Mouse (Mus musculus): ENCODE data around the gene Gbp7.

Gbp7 gene

DNA sequence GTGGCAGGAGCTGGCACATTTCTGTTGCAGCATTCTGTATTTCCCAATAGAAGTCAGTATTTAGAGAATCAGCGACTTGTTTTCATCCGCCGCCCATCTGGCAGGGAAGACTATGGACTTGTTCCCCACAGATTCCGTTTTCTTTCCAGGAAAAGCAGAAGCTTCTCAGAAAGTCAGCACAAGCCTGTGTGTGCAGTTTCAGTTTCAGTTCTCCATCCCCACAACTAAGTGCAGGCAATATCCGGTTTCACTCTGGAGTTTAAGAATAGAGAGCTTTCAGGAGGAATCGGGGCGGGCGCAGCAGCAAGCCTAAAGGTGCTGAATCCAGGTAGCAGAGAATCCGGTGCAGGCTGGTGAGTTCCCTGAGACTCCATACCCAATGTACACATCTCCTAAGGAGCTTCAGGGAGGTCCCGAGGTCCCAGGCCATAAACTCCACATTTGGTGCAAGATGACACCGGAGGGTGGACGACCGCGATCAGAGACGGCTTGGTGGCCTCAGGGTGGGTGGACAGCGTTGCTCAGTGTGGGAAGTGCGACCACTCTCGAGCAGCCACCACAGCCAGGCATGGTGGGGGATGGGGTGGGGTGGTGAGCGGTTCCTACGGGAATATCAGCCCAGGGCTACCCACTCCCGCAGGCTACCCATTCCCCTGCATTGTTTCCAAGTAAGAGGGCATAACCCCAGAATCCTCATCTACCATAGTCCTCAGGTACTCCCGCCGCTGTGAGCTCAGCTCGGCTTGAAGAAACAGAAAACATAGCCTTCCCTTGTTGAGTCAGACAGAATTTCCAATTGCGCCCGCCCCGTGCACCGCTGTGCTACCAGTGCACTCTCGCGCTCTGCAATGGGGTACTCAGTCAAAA lies at the start of gene Gbp7:
Gbp7 (plus strand) TSS at position 256 of the 867 bp plus-strand sequence.
- peak; percentile 3 to 21 for DNase-seq

GRCm38 (mm10) chr3:142490465-142490864 lies 39.7 kb upstream of the Gbp7 start:
- peak; percentile 75 to 80 for DNase-seq

GRCm38 (mm10) chr3:142493536-142494061 lies 36.5 kb upstream of the Gbp7 start, which contains the start of gene Gbp5:
TSS of gene Gbp5 (plus strand) at chr3:142493978.
- DNase-seq: no peak

GRCm38 (mm10) chr3:142495146-142495655 lies 34.9 kb upstream of the Gbp7 start:
- no peak for DNase-seq

GRCm38 (mm10) chr3:142496113-142497101 lies 33.7 kb upstream of the Gbp7 start:
- DNase-seq: no peak

DNA sequence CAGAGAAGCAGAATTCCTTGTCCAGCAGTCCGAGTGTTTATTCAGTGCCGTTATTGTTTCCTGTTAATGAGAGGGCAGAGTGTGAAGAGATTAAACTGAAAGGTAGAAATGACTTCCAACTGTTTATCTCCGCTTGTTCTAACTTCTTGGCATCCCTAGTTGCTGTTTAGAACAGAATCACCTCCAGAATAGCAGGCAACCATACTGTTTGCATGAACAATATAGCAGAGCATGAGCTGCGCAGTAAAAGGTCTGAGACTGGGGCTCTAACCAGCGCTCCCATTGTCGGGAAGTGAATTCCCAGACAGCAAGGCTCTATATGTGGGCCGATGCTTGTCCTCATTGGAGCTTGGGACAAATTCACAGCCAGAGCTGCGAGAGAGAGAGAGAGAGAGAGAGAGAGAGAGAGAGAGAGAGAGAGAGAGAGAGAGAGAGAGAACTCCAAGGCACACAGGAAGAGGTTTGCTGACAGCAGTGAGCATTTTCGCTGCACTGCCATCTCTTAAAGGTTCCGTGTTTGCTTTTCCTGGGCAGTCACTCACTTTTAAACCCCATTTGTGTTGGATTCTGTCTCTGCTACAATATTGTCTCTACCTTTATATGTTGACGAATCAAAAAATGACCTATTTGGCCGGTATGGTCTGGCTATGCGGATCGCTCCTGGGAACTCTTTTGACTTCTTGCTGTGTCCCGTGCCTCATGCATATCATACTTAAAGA lies 32.9 kb upstream of the Gbp7 start:
- DNase-seq: no peak

DNA sequence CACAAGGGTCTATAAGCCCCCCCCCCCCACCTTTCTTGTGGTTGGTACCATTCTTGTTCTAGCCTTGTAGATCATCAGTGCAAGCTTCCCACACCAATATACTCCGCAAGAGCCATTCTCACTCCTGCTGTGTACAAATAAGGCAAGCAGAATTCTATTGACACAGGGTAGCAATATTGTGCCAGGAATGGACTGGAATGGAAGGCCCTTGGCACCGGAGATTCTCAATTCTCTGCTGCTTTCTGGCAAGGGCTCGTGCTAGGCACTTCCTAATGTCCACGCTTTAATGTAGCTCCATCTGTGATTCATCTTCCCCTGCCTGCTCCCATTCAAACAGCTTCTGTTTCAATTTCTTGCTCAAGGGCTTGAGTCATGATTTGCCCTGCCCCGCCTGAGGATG lies 31.2 kb upstream of the Gbp7 start:
- DNase-seq: peak; percentile 63 to 76

- no peak for DNase-seq
Measured at GRCm38 (mm10) chr3:142528116-142528515, 2.0 kb upstream of the Gbp7 start.

GRCm38 (mm10) chr3:142529597-142529996 lies 545 bp upstream of the Gbp7 start:
- no peak for DNase-seq

DNA sequence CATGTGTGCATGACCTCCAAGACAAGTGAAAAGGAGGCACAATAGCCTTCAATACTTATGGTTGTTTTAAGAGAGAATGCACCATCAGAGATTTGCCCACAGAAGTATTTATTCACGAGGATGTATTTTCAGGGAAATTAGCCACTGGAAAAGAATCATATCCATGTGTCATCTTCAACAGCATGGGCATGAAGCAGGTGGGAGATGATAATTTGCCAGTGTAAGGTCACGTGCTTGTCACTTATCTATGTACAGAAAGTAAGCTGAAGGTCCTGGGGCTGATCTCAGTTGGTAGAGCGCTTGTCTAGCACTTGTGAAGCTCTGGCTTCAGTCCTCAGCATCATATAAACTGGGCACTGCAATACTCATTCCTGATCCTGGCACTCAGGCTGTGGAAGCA lies 1.5 kb downstream of the Gbp7 start:
- no peak for DNase-seq

DNA sequence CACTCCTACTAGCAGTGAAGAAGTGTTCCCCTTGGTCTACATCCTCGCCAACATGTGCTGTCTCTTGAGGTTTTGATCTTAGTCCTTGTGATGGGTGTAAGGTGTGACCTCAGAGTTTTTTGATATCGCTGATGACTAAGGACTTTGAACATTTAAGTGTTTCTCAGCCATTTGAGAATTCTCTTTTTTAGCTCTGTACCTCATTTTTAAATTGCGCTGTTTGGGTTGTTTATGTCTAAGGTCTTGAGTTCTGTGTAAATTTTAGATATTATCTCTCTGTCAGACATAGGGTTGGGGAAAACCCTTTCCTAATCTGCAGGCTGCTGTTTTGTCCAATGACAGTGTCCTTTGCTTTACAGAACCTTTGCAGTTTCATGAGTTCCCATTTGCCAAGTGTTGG lies 3.0 kb downstream of the Gbp7 start:
- no peak for DNase-seq

DNA sequence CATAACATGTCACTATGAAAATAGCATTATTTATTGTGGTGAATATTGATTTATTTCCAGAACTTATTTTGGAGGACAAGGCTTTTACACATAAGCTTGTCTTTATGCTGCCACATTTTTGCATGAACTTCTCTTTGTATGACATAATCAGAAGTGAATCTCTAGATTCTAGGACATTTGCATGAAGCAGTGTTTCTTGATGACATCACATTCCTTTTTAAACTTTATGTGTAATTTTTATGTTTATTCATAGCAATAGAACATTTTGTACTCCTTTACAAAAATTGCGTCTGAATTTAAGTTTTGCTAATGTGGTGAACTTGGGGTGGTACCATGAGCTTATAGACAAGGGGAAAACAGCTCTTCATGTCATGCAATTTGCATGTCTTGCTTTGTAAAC lies 5.5 kb downstream of the Gbp7 start:
- no peak for DNase-seq

DNA sequence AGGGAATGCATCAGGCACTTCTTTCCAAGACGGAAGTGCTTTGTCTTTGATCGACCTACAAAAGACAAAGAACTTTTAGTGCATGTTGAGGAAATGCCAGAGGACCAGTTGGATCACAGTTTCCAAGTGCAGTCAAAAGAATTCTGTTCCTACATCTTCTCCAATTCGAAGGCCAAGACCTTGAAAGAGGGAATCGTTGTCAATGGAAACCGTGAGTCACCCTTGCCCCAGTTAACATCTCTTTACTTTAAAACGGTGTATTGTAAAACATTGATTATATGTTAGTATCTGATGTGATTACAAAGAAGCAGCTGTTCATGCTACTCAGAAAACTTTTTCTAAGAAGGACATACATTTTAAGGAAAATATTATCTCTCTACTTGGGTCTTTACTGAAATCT lies 11.2 kb downstream of the Gbp7 start:
- DNase-seq: no peak

DNA sequence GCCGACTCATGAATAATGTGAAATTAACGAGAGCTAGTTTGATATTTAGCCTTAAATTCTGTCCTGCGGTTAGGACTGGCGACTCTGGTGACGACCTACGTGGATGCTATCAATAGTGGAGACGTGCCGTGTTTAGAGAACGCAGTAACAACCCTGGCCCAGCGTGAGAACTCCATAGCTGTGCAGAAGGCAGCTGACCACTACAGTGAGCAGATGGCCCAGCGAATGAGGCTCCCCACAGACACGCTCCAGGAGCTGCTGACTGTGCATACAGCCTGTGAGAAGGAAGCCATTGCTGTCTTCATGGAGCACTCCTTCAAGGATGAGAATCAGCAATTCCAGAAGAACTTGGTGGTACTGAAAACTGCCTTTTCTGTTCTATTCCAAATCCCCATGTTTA lies 12.6 kb downstream of the Gbp7 start:
- peak; percentile 12 to 22 for DNase-seq

- DNase-seq: no peak
Measured at GRCm38 (mm10) chr3:142546690-142547089, 16.5 kb downstream of the Gbp7 start.

GRCm38 (mm10) chr3:142550052-142550676 lies 20.0 kb downstream of the Gbp7 start:
- no peak for DNase-seq

DNA sequence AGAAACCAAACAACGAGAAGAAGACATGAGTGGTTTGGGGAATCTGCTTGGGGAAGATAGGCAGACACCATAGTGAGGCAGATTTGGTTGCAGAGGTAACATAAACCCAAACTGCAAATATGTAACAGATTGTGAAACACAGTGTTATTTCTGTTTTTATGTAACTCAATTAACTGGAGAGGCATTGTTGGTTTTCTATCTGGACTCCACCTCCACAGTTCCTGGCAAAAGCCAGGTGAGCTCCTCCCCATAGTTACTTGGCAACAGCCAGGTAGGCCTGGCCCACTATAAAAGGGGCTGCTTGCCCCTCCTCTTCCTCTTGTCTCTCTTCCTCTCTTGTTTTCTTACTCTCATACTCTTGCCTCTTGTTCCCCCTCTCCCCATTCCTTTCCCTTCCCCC lies 24.5 kb downstream of the Gbp7 start:
- no peak for DNase-seq

GRCm38 (mm10) chr3:142555623-142556022 lies 25.5 kb downstream of the Gbp7 start:
- no peak for DNase-seq

DNA sequence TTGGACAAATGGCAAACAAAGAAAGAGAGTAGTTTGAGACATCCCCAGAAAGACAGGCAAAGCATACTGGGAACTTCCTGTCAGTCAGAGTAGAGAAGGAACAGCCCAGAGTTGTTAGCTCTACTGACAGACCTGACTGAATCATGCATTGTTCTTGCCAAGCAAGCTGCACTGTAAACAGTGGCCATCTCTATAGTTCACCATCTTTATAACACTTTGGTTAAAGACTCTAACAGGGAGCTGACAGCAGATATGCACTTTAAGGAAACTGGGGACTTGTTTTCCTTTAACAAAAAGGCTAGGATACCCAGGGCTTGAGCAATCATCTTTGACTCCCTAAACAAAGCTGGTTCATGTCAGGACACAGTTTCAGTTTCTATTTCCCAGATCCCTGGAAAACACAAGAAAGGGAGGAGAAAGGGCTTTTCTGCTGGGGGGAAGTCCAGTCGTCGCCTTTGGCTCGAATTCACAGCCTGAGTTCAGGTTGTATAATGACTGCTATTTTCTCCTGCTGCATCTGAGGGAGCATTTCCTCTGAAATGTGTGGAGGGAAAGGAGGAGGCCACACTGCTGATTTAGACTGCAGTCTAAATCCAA lies 29.6 kb downstream of the Gbp7 start, which contains the start of gene Gbp3:
Gbp3 (plus strand) TSS at position 395 of the 597 bp plus-strand sequence.
- no peak for DNase-seq

- peak; percentile 77 to 84 for DNase-seq
Measured at GRCm38 (mm10) chr3:142560296-142560948, 30.3 kb downstream of the Gbp7 start.
